Mouse (Mus musculus) activated CD4-positive, CD25-positive, alpha-beta regulatory T cell (primary cell): ENCODE measurements around the gene Slc7a11. TPM values are rescaled to one million over a fixed set of nuclear protein-coding genes. Genes with fewer than 3 reads are reported as not detected.

ENCODE experiments used
- polyA plus RNA-seq, 2 experiments: library from polyadenylated mRNA; unstranded; fragments of 100-300 nt; shearing (Covaris generic); gene quantifications; one replicate each; pipeline ENCODE4 v1.2.1; 2017

The Slc7a11 gene
- 1 to 10 TPM in 1 of 2 experiments, under 1 TPM in 1; 0.17 to 1.0 TPM for polyA plus RNA-seq

GRCm38 (mm10) chr3:50443421-50443916 is at the start of gene Slc7a11:
Gene Slc7a11 (minus strand): TSS chr3:50443614.

